Mouse (Mus musculus): Measurements from ENCODE around the gene Mrpl30. TPM values are rescaled to one million over a fixed set of nuclear protein-coding genes. Genes with fewer than 3 reads are reported as not detected.

Mrpl30 gene
- total RNA-seq, 2 experiments from 2014 or later: 229 to 257 TPM

GRCm38 (mm10) chr1:37889206-37889605 lies 1.1 kb upstream of the Mrpl30 start:
- intact Hi-C loops (cut with DNase I; ENCODE audit: low total_unique reads): no loop called here
- no peak for DNase-seq

GRCm38 (mm10) chr1:37891400-37891799 lies 1.1 kb downstream of the Mrpl30 start:
- no peak for DNase-seq
- intact Hi-C loops (cut with DNase I; ENCODE audit: low total_unique reads): no loop called here

GRCm38 (mm10) chr1:37894606-37895005 lies 4.3 kb downstream of the Mrpl30 start:
- no peak for DNase-seq
- intact Hi-C loops (cut with DNase I; ENCODE audit: low total_unique reads): no loop called here

- DNase-seq: no peak
- intact Hi-C loops (cut with DNase I; ENCODE audit: low total_unique reads): loop anchor here (5.0 kb wide), 1 partner anchor 92 kb away; no protein-coding TSS in a partner anchor
These were observed 9.5 kb downstream of the Mrpl30 start for GRCm38 (mm10) chr1:37899816-37900215.

- no peak for DNase-seq
- intact Hi-C loops (cut with DNase I; ENCODE audit: low total_unique reads): loop anchor here (5.0 kb wide), 1 partner anchor 92 kb away; no protein-coding TSS in a partner anchor
These were observed 10.0 kb downstream of the Mrpl30 start for GRCm38 (mm10) chr1:37900288-37900687.

- no peak for DNase-seq
- intact Hi-C loops (cut with DNase I; ENCODE audit: low total_unique reads): loop anchor here (5.0 kb wide), 1 partner anchor 89 kb away; no protein-coding TSS in a partner anchor
These were observed 12.9 kb downstream of the Mrpl30 start for GRCm38 (mm10) chr1:37903178-37903577.

GRCm38 (mm10) chr1:37912751-37913150 lies 22.5 kb downstream of the Mrpl30 start:
- intact Hi-C loops (cut with DNase I; ENCODE audit: low total_unique reads): no loop called here
- no peak for DNase-seq

- intact Hi-C loops (cut with DNase I; ENCODE audit: low total_unique reads): no loop called here
These were observed 26.1 kb downstream of the Mrpl30 start, which contains the start of gene Lyg2 for GRCm38 (mm10) chr1:37916393-37916792. Lyg2 (minus strand) TSS chr1:37916493.

GRCm38 (mm10) chr1:37917666-37918065 lies 27.4 kb downstream of the Mrpl30 start:
- no peak for DNase-seq
- intact Hi-C loops (cut with DNase I; ENCODE audit: low total_unique reads): no loop called here

More at GRCm38 (mm10) chr1:37916393-37916792, 26.1 kb downstream of the Mrpl30 start, which contains the start of gene Lyg2:
- DNase-seq: no peak

- intact Hi-C loops (cut with DNase I; ENCODE audit: low total_unique reads): no loop called here
- no peak for DNase-seq
These were observed 27.8 kb downstream of the Mrpl30 start for GRCm38 (mm10) chr1:37918096-37918495.

GRCm38 (mm10) chr1:37922536-37922935 lies 32.3 kb downstream of the Mrpl30 start:
- intact Hi-C loops (cut with DNase I; ENCODE audit: low total_unique reads): no loop called here
- no peak for DNase-seq

- DNase-seq: no peak
- intact Hi-C loops (cut with DNase I; ENCODE audit: low total_unique reads): no loop called here
These were observed 35.7 kb downstream of the Mrpl30 start for GRCm38 (mm10) chr1:37925971-37926370.

GRCm38 (mm10) chr1:37931806-37932205 lies 41.5 kb downstream of the Mrpl30 start:
- intact Hi-C loops (cut with DNase I; ENCODE audit: low total_unique reads): no loop called here
- no peak for DNase-seq

Other genes starting within 250 kb of the Mrpl30 start
- under 1 TPM; 0.25 to 0.35 TPM for gene 2010300C02Rik, start 170.4 kb upstream of the Mrpl30 start, total RNA-seq (2021)
- gene Tsga10, start 24.0 kb upstream of the Mrpl30 start, total RNA-seq (2021): 1 to 10 TPM; 2.2 to 2.4 TPM
- gene Lipt1, start 18.7 kb upstream of the Mrpl30 start, total RNA-seq (2021): 1 to 10 TPM; 5.5 to 5.8 TPM
- 1 to 10 TPM; 2.2 to 2.5 TPM for gene Mitd1, start 66 bp upstream of the Mrpl30 start, total RNA-seq (2021)
- gene Lyg2, start 26.0 kb downstream of the Mrpl30 start, total RNA-seq (2021): not detected
- not detected for gene Lyg1, start 67.3 kb downstream of the Mrpl30 start, total RNA-seq (2021)
- 10 to 100 TPM; 36.4 to 39.5 TPM for gene Txndc9, start 107.4 kb downstream of the Mrpl30 start, total RNA-seq (2021)
- gene Eif5b, start 107.5 kb downstream of the Mrpl30 start, total RNA-seq (2021): 10 to 100 TPM; 40.3 to 40.9 TPM
- 10 to 100 TPM; 16.6 to 17.2 TPM for gene Rev1, start 239.3 kb downstream of the Mrpl30 start, total RNA-seq (2021)